Mouse (Mus musculus) testis, adult 2 months (tissue): Measurements from ENCODE around the gene Zfp775.

ENCODE experiments used
- CTCF ChIP-seq: fragments of 200-500 bp; IDR thresholded peaks from 2 replicates; pipeline ENCODE4 v1.5.1; 2012; ENCODE audit warnings: low read depth, mild to moderate bottlenecking, inconsistent platforms, low read length, moderate library complexity; ENCODE audit not compliant: control insufficient read depth, insufficient read depth, insufficient replicate concordance
- POLR2A ChIP-seq: fragments of 200-500 bp; IDR thresholded peaks from 2 replicates; pipeline ENCODE4 v1.6.1; 2012; ENCODE audit warnings: low read depth, mild to moderate bottlenecking, inconsistent platforms, low read length, moderate library complexity; ENCODE audit not compliant: control insufficient read depth

GRCm38 (mm10) chr6:48578736-48579135 is 23.1 kb upstream of the Zfp775 start:
- no peak for TF ChIP-seq POLR2A
- TF ChIP-seq CTCF, result no peak
